Mouse (Mus musculus) olfactory bulb, adult 2 months (tissue): ENCODE measurements at regions not wholly inside any gene's neighbourhood (a gene's known extent, or its start where the extent isn't known, plus 50 kb on each side); places are given as distances from the start of the nearest gene placed in this dataset.
"Not testable (repeated sequence)": the region's sequence is repeated elsewhere in the genome, so short reads cannot be mapped to it uniquely, and the experiment has no call there.

Source experiments
- H3K27ac ChIP-seq: fragments of 200-500 bp; 2 replicates; pipeline ENCODE4 v1.5.1; 2012; ENCODE audit warnings: low read depth, low read length; ENCODE audit not compliant: insufficient read depth
- H3K4me1 ChIP-seq: fragments of 200-500 bp; 2 replicates; pipeline ENCODE4 v1.6.1; 2012; ENCODE audit warnings: low read length; ENCODE audit not compliant: control insufficient read depth, insufficient read depth
- H3K4me3 ChIP-seq: fragments of 200-500 bp; 2 replicates; pipeline ENCODE4 v1.5.1; 2012; ENCODE audit warnings: mild to moderate bottlenecking, low read depth, low read length, moderate library complexity; ENCODE audit not compliant: insufficient read depth
- CTCF ChIP-seq: fragments of 200-500 bp; IDR thresholded peaks from 2 replicates; pipeline ENCODE4 v1.5.1; 2012; ENCODE audit warnings: low read depth, mild to moderate bottlenecking, low read length, moderate library complexity; ENCODE audit not compliant: insufficient read depth
- POLR2A ChIP-seq: fragments of 200-500 bp; IDR thresholded peaks from 2 replicates; pipeline ENCODE4 v1.6.1; 2012; ENCODE audit warnings: mild to moderate bottlenecking, low read depth, low read length, moderate library complexity; ENCODE audit not compliant: insufficient read depth
- WGBS: fragments of 180-500 bp; shearing (Covaris S2); methylation state at CpG from one replicate; pipeline ENCODE4 v1.1.7; 2018; 5-methylcytosine and 5-hydroxymethylcytosine counted together

GRCm38 (mm10) chr12:54527577-54527976, 128.8 kb downstream of the Sptssa start:
- Histone ChIP-seq H3K4me1 (no peaks in the 10 kb centered on the region), H3K27ac (no peak overlapping the region), H3K4me3 (no peak overlapping the region)
- TF ChIP-seq POLR2A (no peak), CTCF (no peak)
- WGBS, result 83% methylated on average over 2 of the region's 2 CpGs

- Histone ChIP-seq H3K4me3 (no peak overlapping the region), H3K4me1 (no peaks in the 10 kb centered on the region), H3K27ac (no peak overlapping the region)
- TF ChIP-seq CTCF (no peak), POLR2A (no peak)
- WGBS, result 47% methylated on average over 4 of the region's 4 CpGs
These were observed 136.0 kb downstream of the Sptssa start for GRCm38 (mm10) chr12:54520406-54520805.

GRCm38 (mm10) chr12:54519370-54519769, 137.0 kb downstream of the Sptssa start:
- H3K27ac ChIP-seq, result no peak overlapping the region
- no peak overlapping the region for H3K4me3 ChIP-seq
- WGBS, result 83% methylated on average over 3 of the region's 3 CpGs
- no peaks in the 10 kb centered on the region for H3K4me1 ChIP-seq
- TF ChIP-seq POLR2A (no peak), CTCF (no peak)

GRCm38 (mm10) chr12:54517265-54517664, 139.1 kb downstream of the Sptssa start:
- TF ChIP-seq POLR2A, result no peak
- no peak for TF ChIP-seq CTCF
- WGBS, result 75% methylated on average over 3 of the region's 3 CpGs
- Histone ChIP-seq H3K4me1 (no peaks in the 10 kb centered on the region), H3K27ac (no peak overlapping the region), H3K4me3 (no peak overlapping the region)

- H3K4me3 ChIP-seq, result no peak overlapping the region
- no peak overlapping the region for H3K27ac ChIP-seq
- TF ChIP-seq POLR2A (no peak), CTCF (no peak)
- no peaks in the 10 kb centered on the region for H3K4me1 ChIP-seq
- WGBS, result 72% methylated on average over 3 of the region's 3 CpGs
These were observed 139.9 kb downstream of the Sptssa start for GRCm38 (mm10) chr12:54516463-54516862.

GRCm38 (mm10) chr12:54516039-54516438, 140.3 kb downstream of the Sptssa start:
- not testable (repeated sequence) for H3K4me1 ChIP-seq, H3K27ac ChIP-seq, H3K4me3 ChIP-seq
- 71% methylated on average over 4 of the region's 4 CpGs for WGBS

GRCm38 (mm10) chr12:54509903-54510302, 146.5 kb downstream of the Sptssa start:
- WGBS, result 66% methylated on average over 6 of the region's 6 CpGs
- TF ChIP-seq CTCF (no peak), POLR2A (no peak)
- Histone ChIP-seq H3K4me3 (no peak overlapping the region), H3K4me1 (no peaks in the 10 kb centered on the region), H3K27ac (no peak overlapping the region)

GRCm38 (mm10) chr12:54502775-54503174, 153.6 kb downstream of the Sptssa start:
- H3K4me3 ChIP-seq, result no peak overlapping the region
- TF ChIP-seq CTCF (no peak), POLR2A (no peak)
- no peak overlapping the region for H3K27ac ChIP-seq
- no peaks in the 10 kb centered on the region for H3K4me1 ChIP-seq
- WGBS, result 91% methylated on average over 7 of the region's 7 CpGs

- 80% methylated on average over 3 of the region's 3 CpGs for WGBS
- Histone ChIP-seq H3K4me3 (no peak overlapping the region), H3K4me1 (no peaks in the 10 kb centered on the region)
These were observed 156.4 kb downstream of the Sptssa start for GRCm38 (mm10) chr12:54499963-54500362.

GRCm38 (mm10) chr12:54495701-54496374, 160.5 kb downstream of the Sptssa start:
- H3K4me3 ChIP-seq, result no peak overlapping the region
- 51% methylated on average over 4 of the region's 4 CpGs for WGBS
- TF ChIP-seq CTCF (no peak), POLR2A (no peak)
- H3K4me1 ChIP-seq, result peaks cover 4% of the 10 kb centered on the region; the same call in 1 of the 2 replicates
- H3K27ac ChIP-seq, result no peak overlapping the region

More at GRCm38 (mm10) chr12:54499963-54500362, 156.4 kb downstream of the Sptssa start:
- TF ChIP-seq CTCF, result no peak
- H3K27ac ChIP-seq, result no peak overlapping the region
